Mouse (Mus musculus) forebrain, embryonic 14.5 days (tissue): ENCODE data around the gene Gm20479. TPM values are rescaled to one million over a fixed set of nuclear protein-coding genes. Genes with fewer than 3 reads are reported as not detected.

Experiments
- ATAC-seq: fragments of 200-750 bp; cut with Nextera tagmentation; 2 replicates; pipeline ENCODE4 v1.8.0; 2017; ENCODE audit warnings: mild to moderate bottlenecking, moderate library complexity
- DNase-seq: peaks from one replicate; pipeline ENCODE4 v3.0.0-alpha.2; 2015; ENCODE audit warnings: low spot score
- H3K27ac ChIP-seq: fragments of 300-500 bp; sonication (generic); 2 replicates; pipeline ENCODE4 v1.5.1; 2014; ENCODE audit warnings: low read depth, mild to moderate bottlenecking, control low read depth, low read length, moderate library complexity
- H3K27me3 ChIP-seq: fragments of 300-500 bp; sonication (generic); replicated peaks from 2 replicates; pipeline ENCODE4 v1.6.1; 2014; ENCODE audit warnings: low read length, control low read depth, mixed read lengths; ENCODE audit not compliant: control insufficient read depth, insufficient read depth
- H3K36me3 ChIP-seq: fragments of 300-500 bp; sonication (generic); 2 replicates; pipeline ENCODE4 v1.6.1; 2014; ENCODE audit warnings: low read length, control low read depth; ENCODE audit not compliant: control insufficient read depth, insufficient read depth
- H3K4me1 ChIP-seq: fragments of 300-500 bp; sonication (generic); 2 replicates; pipeline ENCODE4 v1.6.1; 2014; ENCODE audit warnings: antibody characterized with exemption, low read length, control low read depth; ENCODE audit not compliant: control insufficient read depth, insufficient read depth
- H3K4me2 ChIP-seq: fragments of 300-500 bp; sonication (generic); 2 replicates; pipeline ENCODE4 v1.6.1; 2014; ENCODE audit warnings: mild to moderate bottlenecking, control low read depth, low read length
- H3K4me3 ChIP-seq: fragments of 300-500 bp; sonication (generic); 2 replicates; pipeline ENCODE4 v1.5.1; 2014; ENCODE audit warnings: low read depth, low read length, control low read depth
- H3K9ac ChIP-seq: fragments of 300-500 bp; sonication (generic); 2 replicates; pipeline ENCODE4 v1.6.1; 2014; ENCODE audit warnings: mild to moderate bottlenecking, low read length, control low read depth, moderate library complexity
- H3K9me3 ChIP-seq: fragments of 300-500 bp; sonication (generic); replicated peaks from 2 replicates; pipeline ENCODE4 v1.6.1; 2016; ENCODE audit warnings: low read length, control low read depth, mixed read lengths; ENCODE audit not compliant: control insufficient read depth
- WGBS: fragments of 180-500 bp; shearing (Covaris S2); extraction: QIAGEN DNeasy Blood & Tissue Kit; methylation state at CpG from one replicate; pipeline ENCODE4 v1.1.7; 2014; 5-methylcytosine and 5-hydroxymethylcytosine counted together
- polyA plus RNA-seq: library from polyadenylated mRNA; unstranded; fragments of >200 nt; fragmentation: Nextera tagmentation; extraction: Ambion mirVana; gene quantifications from 2 replicates; pipeline ENCODE4 v1.2.1, GENCODE M21; 2014

Gm20479 gene
- polyA plus RNA-seq, 1 experiment from 2014 or later: 0.38 TPM

DNA sequence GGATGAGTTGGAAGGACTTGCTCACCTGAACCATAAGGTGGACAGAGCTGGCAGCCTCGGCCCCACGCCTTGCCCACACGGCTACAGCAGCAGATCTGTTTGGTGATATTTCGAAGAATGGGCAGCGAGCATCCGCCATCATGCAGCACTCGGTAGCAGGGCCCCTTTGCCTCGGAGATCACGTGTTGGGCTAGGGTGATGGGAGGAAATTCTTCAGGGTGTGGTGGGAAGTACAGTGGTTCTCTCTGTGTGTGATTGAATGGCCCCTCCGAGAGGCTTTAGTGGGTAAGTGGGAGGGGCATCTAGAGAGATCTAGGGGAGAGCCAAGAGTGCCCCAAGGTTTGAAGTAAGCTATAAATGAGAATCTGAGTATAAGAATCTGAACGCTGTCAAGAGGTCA, 29.1 kb downstream of the Gm20479 start:
- H3K27ac ChIP-seq: no peak overlapping the region
- H3K36me3 ChIP-seq: 0 out of 2 replicates have a peak, but pooled peaks cover 2% of the 10 kb centered on the region
- WGBS: 88% methylated on average over 11 of the region's 11 CpGs
- H3K27me3 ChIP-seq: peaks cover 77% of the 10 kb centered on the region
- peaks cover 13% of the 10 kb centered on the region for H3K4me1 ChIP-seq
- DNase-seq (no peak), ATAC-seq (no peak)
- no peak overlapping the region for H3K4me3 ChIP-seq
- no peaks in the 10 kb centered on the region for H3K9me3 ChIP-seq
- no peak overlapping the region for H3K4me2 ChIP-seq
- no peak overlapping the region for H3K9ac ChIP-seq

DNA sequence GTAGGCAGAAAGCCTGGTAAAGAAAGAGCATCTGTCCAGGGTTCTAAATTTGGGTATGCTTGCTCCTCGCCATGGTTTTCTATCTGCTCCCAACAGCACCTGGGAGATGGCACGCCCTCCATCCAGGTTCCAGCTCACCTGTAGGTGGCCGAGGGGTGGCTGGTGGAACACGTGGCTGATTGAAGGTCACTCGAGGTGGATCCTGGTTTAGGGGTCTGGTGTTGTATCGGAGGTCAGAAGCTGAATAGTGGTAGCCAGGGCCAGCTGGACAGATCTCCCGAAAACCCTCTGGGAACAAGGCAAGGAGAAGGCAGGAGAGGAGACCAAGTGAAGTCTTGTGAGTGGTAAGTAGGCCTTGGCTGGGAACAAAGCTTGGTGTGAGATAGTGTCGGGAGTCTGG, 29.7 kb downstream of the Gm20479 start:
- Histone ChIP-seq H3K36me3 (0 out of 2 replicates have a peak, but pooled peaks cover 4% of the 10 kb centered on the region), H3K4me2 (no peak overlapping the region), H3K27me3 (peaks cover 71% of the 10 kb centered on the region), H3K4me3 (no peak overlapping the region), H3K27ac (no peak overlapping the region), H3K4me1 (peaks cover 11% of the 10 kb centered on the region), H3K9ac (no peak overlapping the region), H3K9me3 (no peaks in the 10 kb centered on the region)
- 93% methylated on average over 8 of the region's 8 CpGs for WGBS
- no peak for DNase-seq
- no peak for ATAC-seq

DNA sequence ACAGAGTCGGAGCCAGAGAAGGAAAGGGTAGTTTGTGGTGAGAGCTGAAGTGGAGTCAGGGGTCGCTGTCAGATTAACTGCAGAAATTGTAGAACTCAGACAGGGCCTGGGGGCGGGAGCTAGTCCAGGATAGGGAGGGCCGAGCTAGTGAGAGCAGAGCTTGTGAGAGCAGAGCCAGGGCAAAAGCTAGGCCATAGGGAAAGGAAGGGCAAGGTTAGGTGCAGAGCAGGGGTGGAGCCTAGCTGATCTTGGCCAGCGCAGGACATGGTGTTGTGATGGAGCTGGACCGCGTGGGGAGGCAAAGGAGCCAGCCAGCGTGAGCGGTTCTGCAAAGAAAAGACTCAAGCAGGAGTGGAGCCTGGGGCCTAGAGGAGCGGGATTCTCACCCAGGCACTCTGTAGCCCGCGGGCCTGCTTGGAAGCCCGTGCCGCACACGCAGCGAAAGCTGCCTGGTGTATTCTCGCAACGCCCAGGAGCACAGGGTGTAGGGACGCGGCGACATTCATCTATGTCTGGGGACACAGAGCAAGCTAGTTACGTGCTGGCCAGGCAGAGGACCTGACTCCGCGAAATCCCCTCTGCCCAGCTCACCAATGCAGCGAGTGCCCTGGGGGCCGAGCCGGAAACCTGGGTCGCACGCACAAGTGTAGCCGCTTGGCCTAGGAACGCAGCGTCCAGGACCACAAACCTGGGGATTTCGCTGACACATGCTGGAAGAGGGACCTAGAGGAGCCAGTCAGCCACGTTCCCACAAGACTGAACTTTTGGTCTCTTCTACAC, 30.9 kb downstream of the Gm20479 start:
- H3K27ac ChIP-seq: no peak overlapping the region
- H3K9ac ChIP-seq: no peak overlapping the region
- H3K27me3 ChIP-seq: peaks cover 59% of the 10 kb centered on the region
- WGBS: 41% methylated on average over 34 of the region's 34 CpGs
- 0 out of 2 replicates have a peak, but pooled peaks cover 4% of the 10 kb centered on the region for H3K36me3 ChIP-seq
- no peaks in the 10 kb centered on the region for H3K9me3 ChIP-seq
- H3K4me2 ChIP-seq: peak overlapping the region; percentile 46; the same call in 1 of the 2 replicates
- H3K4me1 ChIP-seq: peaks cover 11% of the 10 kb centered on the region
- ATAC-seq: no peak
- peak overlapping the region; percentile 19; the same call in 1 of the 2 replicates for H3K4me3 ChIP-seq
- DNase-seq: no peak

DNA sequence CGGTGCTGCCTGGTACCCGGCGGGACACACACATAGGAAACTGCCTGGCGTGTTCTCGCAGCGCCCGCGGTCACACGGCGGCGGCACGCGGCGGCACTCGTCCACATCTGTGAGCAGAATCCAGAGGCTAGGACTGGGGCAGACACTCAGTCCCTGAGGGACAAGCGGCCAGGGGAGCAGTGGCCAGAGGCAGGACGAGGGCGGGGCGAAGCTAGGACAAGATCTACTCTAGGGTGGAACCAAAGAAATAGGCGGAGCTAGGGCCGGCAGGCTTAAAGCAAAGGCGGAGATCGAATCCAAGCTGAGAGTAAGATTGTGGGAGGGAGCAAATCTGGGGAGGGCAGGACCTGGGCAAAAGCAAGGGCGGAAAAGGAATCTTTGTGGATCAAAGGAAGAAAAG, 31.5 kb downstream of the Gm20479 start:
- DNase-seq: no peak
- Histone ChIP-seq H3K27me3 (peaks cover 53% of the 10 kb centered on the region), H3K9ac (peak overlapping the region; percentile 49)

DNA sequence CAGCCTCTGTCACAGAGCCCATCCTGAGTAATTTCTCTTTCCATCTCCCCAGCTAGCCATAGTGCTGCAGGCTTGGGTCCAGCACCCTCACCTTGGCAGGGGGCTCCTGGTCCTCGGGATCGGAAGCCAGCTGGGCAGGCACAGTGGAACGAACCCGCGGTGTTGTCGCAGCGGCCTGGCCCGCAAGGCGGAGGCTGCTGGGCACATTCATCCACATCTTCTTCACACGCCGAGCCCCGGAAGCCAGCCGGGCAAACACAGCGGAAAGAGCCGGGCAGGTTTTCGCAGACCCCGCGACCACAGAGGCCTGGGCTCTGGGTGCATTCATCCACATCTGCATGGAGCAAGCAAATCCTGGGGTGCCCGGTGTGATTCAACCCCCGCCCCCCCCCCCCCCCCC, 32.3 kb downstream of the Gm20479 start:
- Histone ChIP-seq H3K9ac (no peak overlapping the region), H3K4me3 (no peak overlapping the region), H3K27me3 (peaks cover 46% of the 10 kb centered on the region), H3K4me2 (no peak overlapping the region), H3K27ac (no peak overlapping the region), H3K9me3 (no peaks in the 10 kb centered on the region), H3K4me1 (peaks cover 6% of the 10 kb centered on the region; the same call in 1 of the 2 replicates), H3K36me3 (0 out of 2 replicates have a peak, but pooled peaks cover 4% of the 10 kb centered on the region)
- ATAC-seq (no peak), DNase-seq (no peak)
- WGBS: 59% methylated on average over 18 of the region's 20 CpGs

More for the DNA sequence above, 31.5 kb downstream of the Gm20479 start:
- Histone ChIP-seq H3K36me3 (0 out of 2 replicates have a peak, but pooled peaks cover 4% of the 10 kb centered on the region), H3K27ac (no peak overlapping the region), H3K4me2 (peak overlapping the region; percentile 46), H3K4me1 (peaks cover 6% of the 10 kb centered on the region), H3K4me3 (peak overlapping the region; percentile 19; the same call in 1 of the 2 replicates), H3K9me3 (no peaks in the 10 kb centered on the region)
- 3% methylated on average over 24 of the region's 24 CpGs for WGBS
- ATAC-seq: no peak

DNA sequence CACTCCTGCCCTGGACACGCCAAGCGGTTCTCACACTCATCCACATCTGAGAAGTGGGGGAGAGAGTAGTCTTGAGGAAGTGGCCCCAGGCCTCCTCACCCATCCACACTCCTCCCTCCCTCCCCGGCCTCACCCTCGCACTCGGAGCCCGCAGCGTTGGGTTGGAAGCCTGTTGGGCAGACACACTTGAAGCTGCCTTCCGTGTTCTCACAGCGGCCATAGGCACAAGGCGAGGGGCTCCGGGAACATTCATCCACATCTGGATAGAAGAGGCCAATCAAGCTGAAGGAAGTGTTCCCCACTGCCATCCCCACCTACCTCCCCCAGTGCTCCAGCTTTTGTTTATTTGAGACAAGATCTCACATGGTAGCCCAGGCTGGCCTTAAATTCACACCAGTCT, 33.1 kb downstream of the Gm20479 start:
- Histone ChIP-seq H3K4me3 (no peak overlapping the region), H3K4me1 (peaks cover 6% of the 10 kb centered on the region; the same call in 1 of the 2 replicates), H3K9ac (no peak overlapping the region), H3K27ac (no peak overlapping the region), H3K9me3 (no peaks in the 10 kb centered on the region), H3K4me2 (no peak overlapping the region), H3K27me3 (peaks cover 39% of the 10 kb centered on the region), H3K36me3 (0 out of 2 replicates have a peak, but pooled peaks cover 7% of the 10 kb centered on the region)
- DNase-seq (no peak), ATAC-seq (no peak)
- 96% methylated on average over 11 of the region's 11 CpGs for WGBS

DNA sequence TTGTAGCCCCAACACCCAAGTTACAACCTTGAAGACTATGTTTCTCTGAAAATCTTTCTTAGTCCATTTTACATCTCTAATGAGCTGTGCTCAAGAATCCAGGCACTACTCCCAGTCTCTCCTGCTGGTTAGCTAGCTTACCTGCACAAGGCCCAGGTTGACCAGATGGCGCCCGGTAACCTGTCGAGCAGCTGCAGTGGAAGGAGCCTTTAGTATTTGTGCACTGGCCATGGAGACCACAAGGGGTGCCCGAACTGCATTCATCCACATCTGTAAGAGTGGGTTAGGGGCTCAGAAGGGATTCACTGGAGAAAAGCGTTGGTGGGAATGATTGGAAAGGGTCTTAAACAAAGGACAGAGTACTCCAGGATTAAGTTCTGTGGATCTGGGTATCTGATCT, 34.2 kb downstream of the Gm20479 start:
- no peak for ATAC-seq
- H3K36me3 ChIP-seq: 0 out of 2 replicates have a peak, but pooled peaks cover 5% of the 10 kb centered on the region
- H3K4me1 ChIP-seq: peaks cover 6% of the 10 kb centered on the region; the same call in 1 of the 2 replicates
- H3K27me3 ChIP-seq: peaks cover 28% of the 10 kb centered on the region
- no peak overlapping the region for H3K27ac ChIP-seq
- H3K9ac ChIP-seq: no peak overlapping the region
- H3K4me3 ChIP-seq: no peak overlapping the region
- H3K9me3 ChIP-seq: no peaks in the 10 kb centered on the region
- no peak for DNase-seq
- no peak overlapping the region for H3K4me2 ChIP-seq
- WGBS: 88% methylated on average over 5 of the region's 5 CpGs

DNA sequence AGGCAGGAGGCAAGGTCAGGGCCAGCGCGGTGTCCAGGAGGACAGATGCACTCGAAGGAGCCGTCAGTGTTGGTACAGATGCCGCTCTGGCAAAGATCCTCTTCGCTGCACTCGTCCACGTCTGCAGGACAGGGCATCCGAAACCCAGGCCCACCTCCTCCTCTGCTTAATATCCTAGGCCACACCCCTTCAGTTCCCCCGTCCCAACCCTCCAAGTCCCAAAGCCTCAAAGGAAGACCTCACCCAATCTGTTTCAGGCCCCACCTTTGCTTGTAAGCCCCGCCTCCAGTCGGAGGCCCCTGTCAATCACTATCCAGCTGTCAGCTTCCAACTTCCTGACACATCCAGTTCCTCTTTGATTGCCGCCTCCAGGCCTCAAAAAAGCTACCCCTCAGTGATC, 34.9 kb downstream of the Gm20479 start:
- Histone ChIP-seq H3K9me3 (no peaks in the 10 kb centered on the region), H3K27ac (no peak overlapping the region), H3K36me3 (0 out of 2 replicates have a peak, but pooled peaks cover 5% of the 10 kb centered on the region), H3K4me1 (peaks cover 6% of the 10 kb centered on the region; the same call in 1 of the 2 replicates), H3K9ac (no peak overlapping the region), H3K27me3 (peaks cover 20% of the 10 kb centered on the region), H3K4me3 (no peak overlapping the region), H3K4me2 (no peak overlapping the region)
- 25% methylated on average over 13 of the region's 13 CpGs for WGBS
- DNase-seq (no peak), ATAC-seq (no peak)

DNA sequence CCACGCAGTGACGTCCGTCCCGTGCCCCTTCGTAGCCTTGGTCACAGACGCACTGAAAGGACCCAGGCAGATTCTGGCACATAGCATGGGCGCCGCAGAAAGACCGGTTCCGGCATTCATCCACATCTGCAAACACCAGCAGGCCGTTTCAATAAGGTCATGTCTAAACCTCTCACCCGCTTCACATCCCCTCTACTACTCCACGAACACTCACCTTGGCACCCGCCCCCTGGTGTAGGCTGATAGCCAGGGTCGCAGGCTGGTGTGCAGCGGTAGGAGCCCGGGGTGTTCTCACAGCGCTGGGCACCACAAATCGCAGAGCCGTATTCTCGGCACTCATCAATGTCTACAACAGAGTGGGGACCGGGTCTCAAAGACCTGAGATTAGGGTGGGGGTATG, 37.8 kb downstream of the Gm20479 start:
- Histone ChIP-seq H3K4me2 (no peak overlapping the region), H3K27ac (no peak overlapping the region), H3K9ac (no peak overlapping the region), H3K9me3 (no peaks in the 10 kb centered on the region), H3K36me3 (0 out of 2 replicates have a peak, but pooled peaks cover 5% of the 10 kb centered on the region), H3K4me3 (no peak overlapping the region), H3K4me1 (peaks cover 3% of the 10 kb centered on the region; the same call in 1 of the 2 replicates), H3K27me3 (no peaks in the 10 kb centered on the region)
- no peak for ATAC-seq
- no peak for DNase-seq
- 91% methylated on average over 22 of the region's 22 CpGs for WGBS
